Mouse (Mus musculus): ENCODE measurements around the gene Olfr312. TPM values are rescaled to one million over a fixed set of nuclear protein-coding genes. Genes with fewer than 3 reads are reported as not detected.
A peak's percentile ranks its signal among the peaks of the same experiment; 100 is the strongest.
"Not testable (repeated sequence)": the region's sequence is repeated elsewhere in the genome, so short reads cannot be mapped to it uniquely, and the experiment has no call there.

The Olfr312 gene
- polyA plus RNA-seq, 1 experiment from 2014 or later = 0.05 TPM

DNA sequence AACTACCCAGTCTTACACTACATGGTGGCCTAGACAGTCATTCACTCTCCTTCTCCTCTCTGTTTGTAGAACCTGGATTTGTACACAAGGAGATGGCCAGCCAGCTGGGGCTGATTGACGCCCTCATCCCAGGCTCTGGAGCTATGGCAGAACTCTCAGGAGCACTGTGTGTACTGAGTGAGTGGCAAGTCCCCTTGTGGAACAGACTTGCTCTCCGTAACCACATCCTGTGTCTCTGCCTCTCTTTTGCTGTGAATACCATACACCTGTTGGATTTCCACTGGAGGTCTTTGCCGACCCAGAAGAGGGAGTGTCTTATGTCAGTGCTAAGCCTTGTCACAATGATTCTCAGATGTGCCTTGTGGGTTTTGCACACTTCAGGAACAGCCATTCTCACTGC, 3.5 kb downstream of the Olfr312 start:
- not testable (repeated sequence) for H3K9me3 ChIP-seq (ENCODE audit: control insufficient read depth, low read length); DNase-seq (ENCODE audit: low spot score); H3K4me2 ChIP-seq (replicated peaks; ENCODE audit: low read depth, low read length); H3K27me3 ChIP-seq (ENCODE audit: control insufficient read depth, insufficient read depth, low read length); H3K9ac ChIP-seq (ENCODE audit: low read depth, low read length); ATAC-seq (ENCODE audit: low FRiP score); H3K36me3 ChIP-seq (ENCODE audit: control insufficient read depth, insufficient read depth, low read length); H3K4me3 ChIP-seq (ENCODE audit: low read depth, low read length); H3K4me1 ChIP-seq (replicated peaks; ENCODE audit: control insufficient read depth, insufficient read depth, low read length); H3K27ac ChIP-seq (ENCODE audit: low read depth, low read length)
- WGBS = 88% methylated on average over 3 of the region's 3 CpGs

GRCm38 (mm10) chr11:58838951-58839350, 9.9 kb downstream of the Olfr312 start, which contains the start of gene Olfr311:
Gene Olfr311, plus strand, starts transcription at chr11:58839251.
- ATAC-seq (ENCODE audit: low FRiP score); H3K27me3 ChIP-seq (ENCODE audit: control insufficient read depth, insufficient read depth, low read length); H3K4me2 ChIP-seq (replicated peaks; ENCODE audit: low read depth, low read length); H3K36me3 ChIP-seq (ENCODE audit: control insufficient read depth, insufficient read depth, low read length); H3K4me3 ChIP-seq (ENCODE audit: low read depth, low read length); H3K9ac ChIP-seq (ENCODE audit: low read depth, low read length); H3K9me3 ChIP-seq (ENCODE audit: control insufficient read depth, low read length); H3K27ac ChIP-seq (ENCODE audit: low read depth, low read length); DNase-seq (ENCODE audit: low spot score); H3K4me1 ChIP-seq (replicated peaks; ENCODE audit: control insufficient read depth, insufficient read depth, low read length): not testable (repeated sequence)

- H3K4me1 ChIP-seq (replicated peaks; ENCODE audit: control insufficient read depth, insufficient read depth, low read length) = no peaks in the 10 kb centered on the region
- H3K27me3 ChIP-seq (ENCODE audit: control insufficient read depth, insufficient read depth, low read length) = no peaks in the 10 kb centered on the region
- H3K27ac ChIP-seq (ENCODE audit: low read depth, low read length) = no peak within 1 kb of the TSS
- ATAC-seq (ENCODE audit: low FRiP score) = peak; percentile 100
- 0 out of 2 replicates have a peak, but pooled peaks cover 2% of the 10 kb centered on the region for H3K36me3 ChIP-seq (ENCODE audit: control insufficient read depth, insufficient read depth, low read length)
- peak within 1 kb of the TSS; percentile 81 for H3K4me3 ChIP-seq (ENCODE audit: low read depth, low read length)
- H3K9ac ChIP-seq (ENCODE audit: low read depth, low read length) = peak within 1 kb of the TSS; percentile 90
- peak; percentile 95 for DNase-seq (ENCODE audit: low spot score)
- H3K9me3 ChIP-seq (ENCODE audit: control insufficient read depth, low read length) = no peaks in the 10 kb centered on the region
- H3K4me2 ChIP-seq (replicated peaks; ENCODE audit: low read depth, low read length) = peak within 1 kb of the TSS; percentile 74
- WGBS = under 1% methylated on average over 24 of the region's 24 CpGs
These were observed 18.0 kb downstream of the Olfr312 start, which contains the start of gene Gm12258 for GRCm38 (mm10) chr11:58846919-58847461. Gene Gm12258, plus strand, starts transcription at chr11:58847158.

DNA sequence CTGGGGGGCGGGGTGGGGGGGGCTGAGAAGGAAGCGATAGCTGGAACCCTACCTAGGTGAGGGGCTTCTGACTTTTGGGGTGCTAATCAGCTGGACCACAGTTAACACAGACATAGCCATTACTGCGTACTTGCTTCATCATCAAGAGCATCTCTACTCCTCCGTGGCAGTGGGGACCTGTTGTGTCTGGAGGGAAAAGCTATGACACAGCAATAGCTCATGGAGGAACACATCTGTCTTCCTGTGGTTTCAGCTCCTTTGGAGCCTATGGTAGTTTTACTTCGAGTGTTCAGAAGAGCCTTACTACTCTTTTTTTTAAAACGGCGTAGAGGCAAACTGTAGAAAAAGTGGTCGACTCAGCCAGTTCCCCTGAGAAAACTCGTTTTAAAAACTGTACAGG, 18.6 kb downstream of the Olfr312 start:
- 53% methylated on average over 9 of the region's 9 CpGs for WGBS
- DNase-seq (ENCODE audit: low spot score) (peak; percentile 5), ATAC-seq (ENCODE audit: low FRiP score) (no peak; the same call in 1 of the 2 replicates)
- H3K36me3 ChIP-seq (ENCODE audit: control insufficient read depth, insufficient read depth, low read length) = 0 out of 2 replicates have a peak, but pooled peaks cover 2% of the 10 kb centered on the region
- no peaks in the 10 kb centered on the region for H3K9me3 ChIP-seq (ENCODE audit: control insufficient read depth, low read length)
- H3K27me3 ChIP-seq (ENCODE audit: control insufficient read depth, insufficient read depth, low read length) = no peaks in the 10 kb centered on the region
- H3K27ac ChIP-seq (ENCODE audit: low read depth, low read length) = no peak overlapping the region
- peak overlapping the region; percentile 81 for H3K4me3 ChIP-seq (ENCODE audit: low read depth, low read length)
- H3K4me2 ChIP-seq (replicated peaks; ENCODE audit: low read depth, low read length) = peak overlapping the region; percentile 74
- H3K4me1 ChIP-seq (replicated peaks; ENCODE audit: control insufficient read depth, insufficient read depth, low read length) = no peaks in the 10 kb centered on the region
- H3K9ac ChIP-seq (ENCODE audit: low read depth, low read length) = peak overlapping the region; percentile 90

DNA sequence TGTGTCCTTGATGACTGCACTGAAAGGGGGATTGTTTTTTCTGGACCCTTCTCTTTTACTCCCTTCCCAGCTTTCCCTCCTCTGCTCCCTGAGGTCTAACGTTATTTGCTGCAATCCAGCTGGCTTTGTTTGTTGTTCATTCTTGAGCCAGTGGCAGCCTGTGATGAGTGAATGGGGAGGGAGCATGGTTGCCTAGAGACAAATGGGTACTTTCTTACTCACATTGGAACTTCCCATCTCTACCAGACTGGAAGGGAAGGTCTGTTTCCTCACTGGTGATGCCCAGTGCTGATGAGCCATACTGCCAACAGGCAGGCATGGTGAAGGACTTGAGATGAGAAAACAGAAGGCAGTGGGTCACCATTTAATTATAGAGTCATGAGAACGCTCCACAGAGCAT, 20.7 kb downstream of the Olfr312 start:
- DNase-seq (ENCODE audit: low spot score) (no peak), ATAC-seq (ENCODE audit: low FRiP score) (no peak)
- no peaks in the 10 kb centered on the region for H3K9me3 ChIP-seq (ENCODE audit: control insufficient read depth, low read length)
- no peak overlapping the region for H3K4me3 ChIP-seq (ENCODE audit: low read depth, low read length)
- 68% methylated on average over 2 of the region's 2 CpGs for WGBS
- H3K27me3 ChIP-seq (ENCODE audit: control insufficient read depth, insufficient read depth, low read length) = no peaks in the 10 kb centered on the region
- H3K4me1 ChIP-seq (replicated peaks; ENCODE audit: control insufficient read depth, insufficient read depth, low read length) = no peaks in the 10 kb centered on the region
- 0 out of 2 replicates have a peak, but pooled peaks cover 2% of the 10 kb centered on the region for H3K36me3 ChIP-seq (ENCODE audit: control insufficient read depth, insufficient read depth, low read length)
- no peak overlapping the region for H3K4me2 ChIP-seq (replicated peaks; ENCODE audit: low read depth, low read length)
- no peak overlapping the region for H3K9ac ChIP-seq (ENCODE audit: low read depth, low read length)
- no peak overlapping the region for H3K27ac ChIP-seq (ENCODE audit: low read depth, low read length)

GRCm38 (mm10) chr11:58860744-58861143, 31.7 kb downstream of the Olfr312 start:
- no peak overlapping the region for H3K9ac ChIP-seq (ENCODE audit: low read depth, low read length)
- WGBS = 94% methylated on average over 8 of the region's 8 CpGs
- H3K36me3 ChIP-seq (ENCODE audit: control insufficient read depth, insufficient read depth, low read length) = peaks cover 25% of the 10 kb centered on the region
- no peak overlapping the region for H3K4me3 ChIP-seq (ENCODE audit: low read depth, low read length)
- no peak overlapping the region for H3K27ac ChIP-seq (ENCODE audit: low read depth, low read length)
- DNase-seq (ENCODE audit: low spot score) = no peak
- H3K27me3 ChIP-seq (ENCODE audit: control insufficient read depth, insufficient read depth, low read length) = no peaks in the 10 kb centered on the region
- peaks cover 3% of the 10 kb centered on the region; the same call in 1 of the 2 replicates for H3K9me3 ChIP-seq (ENCODE audit: control insufficient read depth, low read length)
- no peak overlapping the region for H3K4me2 ChIP-seq (replicated peaks; ENCODE audit: low read depth, low read length)
- ATAC-seq (ENCODE audit: low FRiP score) = no peak
- H3K4me1 ChIP-seq (replicated peaks; ENCODE audit: control insufficient read depth, insufficient read depth, low read length) = no peaks in the 10 kb centered on the region

GRCm38 (mm10) chr11:58867039-58867953, 38.3 kb downstream of the Olfr312 start, which contains the start of gene 2810021J22Rik:
Gene 2810021J22Rik, plus strand, starts transcription at chr11:58867216.
- Histone ChIP-seq H3K27ac (ENCODE audit: low read depth, low read length) (peak within 1 kb of the TSS; percentile 78), H3K4me2 (replicated peaks; ENCODE audit: low read depth, low read length) (peak within 1 kb of the TSS; percentile 85), H3K27me3 (ENCODE audit: control insufficient read depth, insufficient read depth, low read length) (no peaks in the 10 kb centered on the region), H3K36me3 (ENCODE audit: control insufficient read depth, insufficient read depth, low read length) (0 out of 2 replicates have a peak, but pooled peaks cover 2% of the 10 kb centered on the region), H3K4me1 (replicated peaks; ENCODE audit: control insufficient read depth, insufficient read depth, low read length) (no peaks in the 10 kb centered on the region), H3K9me3 (ENCODE audit: control insufficient read depth, low read length) (no peaks in the 10 kb centered on the region), H3K4me3 (ENCODE audit: low read depth, low read length) (peak within 1 kb of the TSS; percentile 82), H3K9ac (ENCODE audit: low read depth, low read length) (peak within 1 kb of the TSS; percentile 85)
- 4% methylated on average over 37 of the region's 37 CpGs for WGBS
- ATAC-seq (ENCODE audit: low FRiP score) = peak; percentile 83
- DNase-seq (ENCODE audit: low spot score) = peak; percentile 86

- DNase-seq (ENCODE audit: low spot score) (no peak), ATAC-seq (ENCODE audit: low FRiP score) (no peak)
- Histone ChIP-seq H3K4me1 (replicated peaks; ENCODE audit: control insufficient read depth, insufficient read depth, low read length) (no peaks in the 10 kb centered on the region), H3K27me3 (ENCODE audit: control insufficient read depth, insufficient read depth, low read length) (no peaks in the 10 kb centered on the region), H3K9ac (ENCODE audit: low read depth, low read length) (peak overlapping the region; percentile 85; the same call in 1 of the 2 replicates), H3K36me3 (ENCODE audit: control insufficient read depth, insufficient read depth, low read length) (0 out of 2 replicates have a peak, but pooled peaks cover 2% of the 10 kb centered on the region), H3K4me3 (ENCODE audit: low read depth, low read length) (peak overlapping the region; percentile 82), H3K27ac (ENCODE audit: low read depth, low read length) (0 out of 2 replicates have a peak overlapping the region, but pooled peaks have one; percentile 24), H3K4me2 (replicated peaks; ENCODE audit: low read depth, low read length) (peak overlapping the region; percentile 85), H3K9me3 (ENCODE audit: control insufficient read depth, low read length) (no peaks in the 10 kb centered on the region)
- 86% methylated on average over 6 of the region's 6 CpGs for WGBS
These were observed 38.9 kb downstream of the Olfr312 start for GRCm38 (mm10) chr11:58867954-58868330.
